Mouse (Mus musculus) neural tube, embryonic 11.5 days (tissue): Measurements from ENCODE around the gene Zeb2. TPM values are rescaled to one million over a fixed set of nuclear protein-coding genes. Genes with fewer than 3 reads are reported as not detected.
A peak's percentile ranks its signal among the peaks of the same experiment; 100 is the strongest.

Experiments used
- ATAC-seq: fragments of 200-750 bp; cut with Nextera tagmentation; 2 replicates; pipeline ENCODE4 v1.8.0; 2017; ENCODE audit warnings: moderate number of reproducible peaks, mild to moderate bottlenecking, moderate TSS enrichment, moderate library complexity; ENCODE audit not compliant: insufficient read depth, low FRiP score, low TSS enrichment
- DNase-seq: peaks from one replicate; pipeline ENCODE4 v3.0.0-alpha.2; 2015; ENCODE audit warnings: low spot score
- H3K27ac ChIP-seq: fragments of 300-500 bp; sonication (generic); 2 replicates; pipeline ENCODE4 v1.5.1; 2014; ENCODE audit warnings: low read depth, mild to moderate bottlenecking, low read length
- H3K27me3 ChIP-seq: fragments of 300-500 bp; sonication (generic); 2 replicates; pipeline ENCODE4 v1.6.1; 2014; ENCODE audit warnings: mild to moderate bottlenecking, low read length, mixed read lengths; ENCODE audit not compliant: control insufficient read depth, insufficient read depth
- H3K36me3 ChIP-seq: fragments of 300-500 bp; sonication (generic); 2 replicates; pipeline ENCODE4 v1.6.1; 2014; ENCODE audit warnings: mild to moderate bottlenecking, low read length, moderate library complexity, mixed read lengths; ENCODE audit not compliant: control insufficient read depth, insufficient read depth
- H3K4me1 ChIP-seq: fragments of 300-500 bp; sonication (generic); 2 replicates; pipeline ENCODE4 v1.6.1; 2014; ENCODE audit warnings: low read length, mixed read lengths; ENCODE audit not compliant: control insufficient read depth, insufficient read depth
- H3K4me2 ChIP-seq: fragments of 300-500 bp; sonication (generic); 2 replicates; pipeline ENCODE4 v1.6.1; 2014; ENCODE audit warnings: low read depth, mild to moderate bottlenecking, moderate library complexity
- H3K4me3 ChIP-seq: fragments of 300-500 bp; sonication (generic); 2 replicates; pipeline ENCODE4 v1.5.1; 2014; ENCODE audit warnings: low read depth, low read length
- H3K9ac ChIP-seq: fragments of 300-500 bp; sonication (generic); 2 replicates; pipeline ENCODE4 v1.6.1; 2014; ENCODE audit warnings: mild to moderate bottlenecking, low read length
- H3K9me3 ChIP-seq: fragments of 300-500 bp; sonication (generic); 2 replicates; pipeline ENCODE4 v1.6.1; 2016; ENCODE audit warnings: low read length; ENCODE audit not compliant: control insufficient read depth
- WGBS: fragments of 180-500 bp; shearing (Covaris S2); extraction: QIAGEN DNeasy Blood & Tissue Kit; methylation state at CpG from one replicate; pipeline ENCODE4 v1.1.7; 2014; 5-methylcytosine and 5-hydroxymethylcytosine counted together
- polyA plus RNA-seq: library from polyadenylated mRNA; unstranded; fragments of >200 nt; fragmentation: Nextera tagmentation; extraction: Ambion mirVana; gene quantifications from 2 replicates; pipeline ENCODE4 v1.2.1, GENCODE M21; 2014

Gene Zeb2
- polyA plus RNA-seq, 1 experiment from 2014 or later = 55.9 TPM

- H3K4me3 ChIP-seq = peak overlapping the region; percentile 96
- peaks cover 38% of the 10 kb centered on the region for H3K4me1 ChIP-seq
- under 1% methylated on average over 38 of the region's 74 CpGs for WGBS
- peak overlapping the region; percentile 98 for H3K27ac ChIP-seq
- DNase-seq (peak; percentile 62), ATAC-seq (peak; percentile 8; the same call in 1 of the 2 replicates)
- peak overlapping the region; percentile 100 for H3K9ac ChIP-seq
- no peaks in the 10 kb centered on the region for H3K9me3 ChIP-seq
- no peaks in the 10 kb centered on the region for H3K27me3 ChIP-seq
- peak overlapping the region; percentile 71 for H3K4me2 ChIP-seq
- H3K36me3 ChIP-seq = no peaks in the 10 kb centered on the region
These were observed 7.8 kb downstream of the Zeb2 start for GRCm38 (mm10) chr2:45109161-45109950.

DNA sequence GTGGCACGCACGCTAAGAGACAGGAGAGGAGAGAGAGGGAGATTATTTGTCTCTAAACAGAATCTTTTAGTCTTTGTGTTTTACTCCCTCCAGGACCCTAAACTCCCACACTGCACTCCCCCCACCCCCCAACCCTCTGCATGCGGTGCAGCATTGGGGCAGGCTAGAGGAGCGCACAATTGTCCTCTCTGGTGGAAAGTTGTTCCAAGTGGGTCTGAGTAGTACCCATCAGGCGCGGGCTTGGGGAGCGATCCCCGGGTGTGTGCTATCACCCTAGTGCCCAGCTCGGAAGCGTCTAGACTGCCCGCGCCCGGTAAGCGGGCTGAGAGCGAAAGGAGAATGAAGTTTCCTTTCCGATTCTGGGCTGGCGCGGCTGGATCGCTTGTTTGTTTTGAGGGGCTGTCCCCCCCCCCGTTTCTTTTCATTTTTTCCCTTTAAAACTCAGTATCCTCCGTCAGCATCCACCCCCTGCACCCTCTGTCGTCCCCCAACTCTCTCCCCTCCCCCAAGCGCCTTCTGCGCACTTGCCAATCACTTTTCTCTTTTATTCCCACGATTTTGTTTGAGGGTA is 8.6 kb downstream of the Zeb2 start:
- peak overlapping the region; percentile 71 for H3K4me2 ChIP-seq
- H3K27ac ChIP-seq = peak overlapping the region; percentile 98
- peak overlapping the region; percentile 100 for H3K9ac ChIP-seq
- 0% methylated on average over 25 of the region's 25 CpGs for WGBS
- H3K9me3 ChIP-seq = no peaks in the 10 kb centered on the region
- H3K27me3 ChIP-seq = no peaks in the 10 kb centered on the region
- H3K4me3 ChIP-seq = peak overlapping the region; percentile 96
- ATAC-seq (peak; percentile 49), DNase-seq (peak; percentile 66)
- no peaks in the 10 kb centered on the region for H3K36me3 ChIP-seq
- H3K4me1 ChIP-seq = peaks cover 39% of the 10 kb centered on the region

- peaks cover 45% of the 10 kb centered on the region for H3K4me1 ChIP-seq
- DNase-seq = no peak
- no peak for ATAC-seq
These were observed 9.6 kb downstream of the Zeb2 start for GRCm38 (mm10) chr2:45107555-45107954.

DNA sequence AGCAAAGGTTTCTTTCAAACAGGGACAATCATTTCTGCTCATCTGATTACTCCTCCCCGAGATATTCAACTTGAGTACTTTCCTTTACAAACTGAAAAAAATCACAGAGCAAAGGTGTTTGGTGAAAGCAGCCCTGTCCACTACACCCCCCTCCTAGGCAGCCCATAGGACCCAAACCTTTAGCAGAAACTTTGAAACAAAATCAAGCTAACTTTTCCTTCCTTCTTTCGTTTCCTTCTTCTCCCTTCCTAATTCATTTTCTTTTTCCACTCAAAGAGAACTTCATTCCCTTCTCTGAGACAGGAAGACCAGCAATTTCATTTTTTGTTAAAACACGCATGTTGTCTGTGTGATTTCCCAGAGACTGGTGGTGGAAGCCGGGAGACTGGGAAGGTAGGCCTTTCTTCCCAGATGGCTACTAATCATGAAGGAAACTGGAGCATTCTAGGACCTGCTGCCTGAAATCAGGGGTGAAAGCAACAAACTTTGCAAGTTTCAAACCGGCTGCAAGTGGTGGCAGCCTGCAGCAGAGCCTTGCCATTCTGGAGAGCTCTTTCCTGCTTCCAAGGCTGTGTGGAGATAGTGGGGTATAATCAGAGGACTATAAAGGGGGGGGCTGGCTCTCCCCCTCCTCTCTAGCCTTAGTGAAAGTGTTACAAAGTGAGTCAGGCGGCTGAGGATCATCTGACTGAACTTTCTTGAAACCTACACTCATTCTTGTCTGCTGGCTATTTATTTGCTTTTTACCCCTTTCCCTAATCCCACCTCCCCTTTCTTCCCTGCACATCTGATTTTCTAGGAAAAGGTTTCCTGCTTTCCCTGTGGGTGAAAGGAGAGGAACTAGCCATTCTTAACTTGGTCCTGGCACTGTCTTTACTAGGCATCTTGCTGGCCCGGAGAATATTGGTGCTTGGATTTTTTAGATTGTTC is 11.0 kb downstream of the Zeb2 start:
- H3K4me1 ChIP-seq = peaks cover 53% of the 10 kb centered on the region
- peak overlapping the region; percentile 98 for H3K27ac ChIP-seq
- H3K36me3 ChIP-seq = no peaks in the 10 kb centered on the region
- H3K4me3 ChIP-seq = peak overlapping the region; percentile 13
- no peaks in the 10 kb centered on the region for H3K27me3 ChIP-seq
- H3K4me2 ChIP-seq = peak overlapping the region; percentile 71
- DNase-seq (no peak), ATAC-seq (no peak)
- 36% methylated on average over 7 of the region's 7 CpGs for WGBS
- H3K9me3 ChIP-seq = no peaks in the 10 kb centered on the region
- peak overlapping the region; percentile 48 for H3K9ac ChIP-seq

More at GRCm38 (mm10) chr2:45107555-45107954, 9.6 kb downstream of the Zeb2 start:
- Histone ChIP-seq H3K9ac (peak overlapping the region; percentile 12), H3K4me2 (peak overlapping the region; percentile 71), H3K27ac (peak overlapping the region; percentile 98), H3K36me3 (no peaks in the 10 kb centered on the region), H3K27me3 (no peaks in the 10 kb centered on the region), H3K9me3 (no peaks in the 10 kb centered on the region), H3K4me3 (peak overlapping the region; percentile 96)
- WGBS = 8% methylated on average over 2 of the region's 2 CpGs

- H3K36me3 ChIP-seq = no peaks in the 10 kb centered on the region
- H3K4me1 ChIP-seq = peaks cover 53% of the 10 kb centered on the region
- peak overlapping the region; percentile 28; the same call in 1 of the 2 replicates for H3K9ac ChIP-seq
- WGBS = 41% methylated on average over 6 of the region's 6 CpGs
- peak overlapping the region; percentile 54 for H3K27ac ChIP-seq
- DNase-seq (no peak), ATAC-seq (no peak)
- H3K4me2 ChIP-seq = peak overlapping the region; percentile 71
- H3K9me3 ChIP-seq = no peaks in the 10 kb centered on the region
- no peak overlapping the region for H3K4me3 ChIP-seq
- H3K27me3 ChIP-seq = no peaks in the 10 kb centered on the region
These were observed 11.9 kb downstream of the Zeb2 start for GRCm38 (mm10) chr2:45105281-45105721.

- ATAC-seq (peak; percentile 28; the same call in 1 of the 2 replicates), DNase-seq (no peak)
- Histone ChIP-seq H3K9me3 (no peaks in the 10 kb centered on the region), H3K9ac (peak overlapping the region; percentile 28; the same call in 1 of the 2 replicates), H3K4me3 (no peak overlapping the region), H3K36me3 (no peaks in the 10 kb centered on the region), H3K27me3 (no peaks in the 10 kb centered on the region), H3K27ac (peak overlapping the region; percentile 31; the same call in 1 of the 2 replicates), H3K4me1 (peaks cover 57% of the 10 kb centered on the region), H3K4me2 (peak overlapping the region; percentile 71)
- WGBS = 17% methylated on average over 7 of the region's 7 CpGs
These were observed 12.6 kb downstream of the Zeb2 start for GRCm38 (mm10) chr2:45104511-45105055.

DNA sequence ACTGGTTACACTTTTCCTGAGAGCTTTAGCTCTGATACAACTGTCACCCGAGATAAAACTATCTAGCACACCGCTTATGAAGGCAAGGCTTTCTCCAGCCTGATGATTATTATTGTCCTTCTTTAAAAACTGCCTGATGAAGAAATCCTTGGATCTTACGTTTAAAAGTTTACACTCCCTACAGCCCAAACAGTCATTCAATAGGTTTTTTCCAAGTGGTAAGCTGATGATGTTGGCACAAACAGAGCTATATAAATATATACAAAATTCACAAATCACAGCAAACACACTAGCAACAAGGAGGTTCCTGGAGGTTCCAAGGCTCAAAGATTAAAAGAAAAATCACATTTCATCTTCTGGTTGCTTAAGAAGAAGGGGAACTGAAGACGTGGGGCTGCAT is 13.1 kb downstream of the Zeb2 start:
- no peaks in the 10 kb centered on the region for H3K27me3 ChIP-seq
- no peak overlapping the region for H3K4me3 ChIP-seq
- H3K9me3 ChIP-seq = no peaks in the 10 kb centered on the region
- ATAC-seq = no peak
- no peak overlapping the region for H3K9ac ChIP-seq
- WGBS = 47% methylated on average over 4 of the region's 4 CpGs
- peak overlapping the region; percentile 20; the same call in 1 of the 2 replicates for H3K4me2 ChIP-seq
- no peaks in the 10 kb centered on the region for H3K36me3 ChIP-seq
- DNase-seq = no peak
- peak overlapping the region; percentile 31; the same call in 1 of the 2 replicates for H3K27ac ChIP-seq
- H3K4me1 ChIP-seq = peaks cover 59% of the 10 kb centered on the region
